Mouse (Mus musculus): Measurements from ENCODE around the gene Fem1b. TPM values are rescaled to one million over a fixed set of nuclear protein-coding genes. Genes with fewer than 3 reads are reported as not detected.
A peak's percentile ranks its signal among the peaks of the same experiment; 100 is the strongest.

Fem1b gene
- polyA plus RNA-seq, 1 experiment from 2014 or later, result 19.8 TPM

DNA sequence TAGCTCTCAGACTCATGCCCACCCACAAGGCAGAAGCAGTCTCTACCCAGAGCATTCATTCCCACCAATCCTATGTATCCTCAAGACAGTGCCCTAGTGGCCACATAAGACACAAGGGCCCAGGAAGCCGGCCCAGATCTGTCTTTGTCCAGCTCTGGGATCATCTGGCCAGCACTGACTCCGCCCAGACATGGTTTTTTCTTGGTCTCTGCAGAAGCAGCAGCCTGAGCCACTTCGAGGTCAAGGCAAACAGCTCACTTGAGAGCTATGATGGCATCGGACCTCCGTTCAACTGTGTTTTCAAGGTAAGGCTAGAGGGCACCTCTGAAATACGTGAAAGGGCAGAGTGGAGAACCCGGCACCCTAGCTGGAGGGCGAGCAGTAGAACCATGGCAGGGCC is 39.0 kb downstream of the Fem1b start:
- peaks cover 7% of the 10 kb centered on the region; the same call in 1 of the 2 replicates for H3K4me1 ChIP-seq (replicated peaks; ENCODE audit: control insufficient read depth, insufficient read depth, low read length)
- 0 out of 2 replicates have a peak, but pooled peaks have one; percentile 27 for ATAC-seq (ENCODE audit: low read depth)
- WGBS, result 55% methylated on average over 8 of the region's 8 CpGs
- H3K27ac ChIP-seq (ENCODE audit: low read length), result no peak overlapping the region
- H3K27me3 ChIP-seq (ENCODE audit: control insufficient read depth, insufficient read depth, low read depth, low read length), result no peaks in the 10 kb centered on the region
- no peaks in the 10 kb centered on the region for H3K9me3 ChIP-seq (ENCODE audit: control insufficient read depth, low read length)
- H3K9ac ChIP-seq (ENCODE audit: low read length), result no peak overlapping the region
- H3K36me3 ChIP-seq (ENCODE audit: control insufficient read depth, insufficient read depth, low read length), result no peaks in the 10 kb centered on the region
- H3K4me3 ChIP-seq (ENCODE audit: low read length), result no peak overlapping the region
- H3K4me2 ChIP-seq (ENCODE audit: low read depth, low read length), result no peak overlapping the region

DNA sequence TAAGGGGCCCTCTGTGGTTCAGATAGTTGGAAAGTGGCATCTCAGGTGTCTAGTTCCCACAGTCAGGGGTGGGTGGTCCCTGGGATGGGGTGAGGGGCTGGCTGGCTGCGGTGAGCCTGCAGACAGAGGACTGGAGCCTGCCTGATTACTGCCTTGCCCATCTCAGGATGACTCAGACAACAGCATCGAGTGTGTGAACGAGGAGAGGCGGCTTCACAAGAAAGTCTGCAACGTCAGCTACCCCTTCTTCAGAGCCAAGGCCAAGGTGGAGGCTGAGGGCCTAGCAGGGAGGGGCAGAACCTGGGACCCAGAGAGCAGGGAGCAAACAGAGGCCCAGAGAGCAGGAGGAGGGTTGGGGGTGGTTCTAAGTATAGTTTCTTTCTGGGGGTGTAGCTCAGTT is 43.4 kb downstream of the Fem1b start:
- no peak for ATAC-seq (ENCODE audit: low read depth)
- Histone ChIP-seq H3K4me3 (ENCODE audit: low read length) (no peak overlapping the region), H3K4me2 (ENCODE audit: low read depth, low read length) (no peak overlapping the region), H3K9me3 (ENCODE audit: control insufficient read depth, low read length) (no peaks in the 10 kb centered on the region), H3K27me3 (ENCODE audit: control insufficient read depth, insufficient read depth, low read depth, low read length) (no peaks in the 10 kb centered on the region), H3K9ac (ENCODE audit: low read length) (no peak overlapping the region), H3K4me1 (replicated peaks; ENCODE audit: control insufficient read depth, insufficient read depth, low read length) (peaks cover 4% of the 10 kb centered on the region; the same call in 1 of the 2 replicates), H3K36me3 (ENCODE audit: control insufficient read depth, insufficient read depth, low read length) (no peaks in the 10 kb centered on the region), H3K27ac (ENCODE audit: low read length) (no peak overlapping the region)
- 66% methylated on average over 5 of the region's 5 CpGs for WGBS

DNA sequence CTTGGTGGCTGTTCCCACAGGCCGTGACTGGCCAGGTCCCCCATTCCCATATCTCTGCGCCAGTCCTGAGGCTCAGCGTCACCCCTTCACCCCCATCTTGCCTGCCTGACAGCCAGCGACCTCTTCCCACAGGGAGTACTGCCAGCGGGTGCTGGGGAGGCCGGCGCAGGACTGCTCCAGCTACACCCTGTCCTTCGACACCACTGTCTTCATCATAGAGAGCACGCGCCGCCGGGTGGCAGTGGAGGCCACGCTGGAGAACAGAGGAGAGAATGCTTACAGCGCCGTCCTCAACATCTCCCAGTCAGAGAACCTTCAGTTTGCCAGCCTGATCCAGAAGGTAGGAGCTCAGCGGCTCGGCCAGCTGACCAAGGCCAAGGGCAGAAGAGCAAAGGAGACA is 44.3 kb downstream of the Fem1b start:
- WGBS, result 41% methylated on average over 17 of the region's 17 CpGs

DNA sequence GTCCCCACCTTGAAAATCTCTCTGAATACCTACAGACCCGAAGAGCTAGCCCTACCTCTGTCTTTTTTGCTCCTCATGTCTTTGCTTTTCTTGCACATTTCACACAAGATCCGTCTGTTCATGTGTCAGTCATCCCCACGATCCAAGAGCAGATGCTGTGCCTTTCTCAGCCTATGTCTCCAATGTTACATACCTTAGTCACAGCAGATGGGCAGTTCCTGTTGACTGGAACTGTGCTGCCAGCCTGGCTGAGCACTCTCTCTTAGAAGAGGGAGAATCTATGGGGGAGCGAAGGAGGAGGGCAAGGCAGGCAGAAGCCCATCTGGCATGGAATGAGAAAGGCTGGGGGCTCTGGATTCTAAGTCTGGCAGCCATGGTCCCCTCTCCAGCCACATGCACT is 46.4 kb downstream of the Fem1b start:
- no peaks in the 10 kb centered on the region for H3K27me3 ChIP-seq (ENCODE audit: control insufficient read depth, insufficient read depth, low read depth, low read length)
- no peaks in the 10 kb centered on the region for H3K36me3 ChIP-seq (ENCODE audit: control insufficient read depth, insufficient read depth, low read length)
- no peak overlapping the region for H3K4me2 ChIP-seq (ENCODE audit: low read depth, low read length)
- H3K4me3 ChIP-seq (ENCODE audit: low read length), result no peak overlapping the region
- no peaks in the 10 kb centered on the region for H3K4me1 ChIP-seq (replicated peaks; ENCODE audit: control insufficient read depth, insufficient read depth, low read length)
- no peaks in the 10 kb centered on the region for H3K9me3 ChIP-seq (ENCODE audit: control insufficient read depth, low read length)
- H3K27ac ChIP-seq (ENCODE audit: low read length), result no peak overlapping the region
- no peak for ATAC-seq (ENCODE audit: low read depth)
- H3K9ac ChIP-seq (ENCODE audit: low read length), result no peak overlapping the region
- 61% methylated on average over 4 of the region's 4 CpGs for WGBS

More for the DNA sequence above, 44.3 kb downstream of the Fem1b start:
- Histone ChIP-seq H3K27ac (ENCODE audit: low read length) (no peak overlapping the region), H3K36me3 (ENCODE audit: control insufficient read depth, insufficient read depth, low read length) (no peaks in the 10 kb centered on the region), H3K27me3 (ENCODE audit: control insufficient read depth, insufficient read depth, low read depth, low read length) (no peaks in the 10 kb centered on the region), H3K4me1 (replicated peaks; ENCODE audit: control insufficient read depth, insufficient read depth, low read length) (peaks cover under 1% of the 10 kb centered on the region; the same call in 1 of the 2 replicates), H3K4me3 (ENCODE audit: low read length) (no peak overlapping the region), H3K4me2 (ENCODE audit: low read depth, low read length) (no peak overlapping the region), H3K9me3 (ENCODE audit: control insufficient read depth, low read length) (no peaks in the 10 kb centered on the region), H3K9ac (ENCODE audit: low read length) (no peak overlapping the region)
- peak; percentile 74; the same call in 1 of the 2 replicates for ATAC-seq (ENCODE audit: low read depth)

DNA sequence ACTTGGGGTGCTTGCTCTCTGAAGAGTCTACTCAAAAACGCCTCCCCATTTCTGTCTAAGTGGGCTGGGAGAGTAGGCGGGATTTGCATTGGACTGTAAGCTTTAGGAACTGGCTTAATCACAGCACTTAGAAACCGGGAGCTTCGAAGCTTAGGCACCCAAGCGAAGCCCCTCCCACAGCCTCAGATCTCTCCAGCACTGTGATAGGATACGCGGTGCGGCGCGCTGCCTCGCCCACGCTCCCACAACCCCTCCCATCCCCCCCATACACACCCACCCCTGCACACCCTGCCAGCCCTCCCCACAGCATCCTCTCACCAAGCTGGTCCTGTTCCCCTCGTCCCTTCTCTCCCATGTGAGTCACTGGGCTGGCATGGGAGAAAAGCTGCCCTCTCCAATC is 48.3 kb downstream of the Fem1b start:
- Histone ChIP-seq H3K9ac (ENCODE audit: low read length) (no peak overlapping the region), H3K36me3 (ENCODE audit: control insufficient read depth, insufficient read depth, low read length) (no peaks in the 10 kb centered on the region), H3K27me3 (ENCODE audit: control insufficient read depth, insufficient read depth, low read depth, low read length) (no peaks in the 10 kb centered on the region), H3K27ac (ENCODE audit: low read length) (no peak overlapping the region), H3K4me3 (ENCODE audit: low read length) (peak overlapping the region; percentile 3; the same call in 1 of the 2 replicates), H3K4me1 (replicated peaks; ENCODE audit: control insufficient read depth, insufficient read depth, low read length) (no peaks in the 10 kb centered on the region), H3K4me2 (ENCODE audit: low read depth, low read length) (peak overlapping the region; percentile 40), H3K9me3 (ENCODE audit: control insufficient read depth, low read length) (no peaks in the 10 kb centered on the region)
- 20% methylated on average over 13 of the region's 13 CpGs for WGBS
- peak; percentile 59 for ATAC-seq (ENCODE audit: low read depth)

DNA sequence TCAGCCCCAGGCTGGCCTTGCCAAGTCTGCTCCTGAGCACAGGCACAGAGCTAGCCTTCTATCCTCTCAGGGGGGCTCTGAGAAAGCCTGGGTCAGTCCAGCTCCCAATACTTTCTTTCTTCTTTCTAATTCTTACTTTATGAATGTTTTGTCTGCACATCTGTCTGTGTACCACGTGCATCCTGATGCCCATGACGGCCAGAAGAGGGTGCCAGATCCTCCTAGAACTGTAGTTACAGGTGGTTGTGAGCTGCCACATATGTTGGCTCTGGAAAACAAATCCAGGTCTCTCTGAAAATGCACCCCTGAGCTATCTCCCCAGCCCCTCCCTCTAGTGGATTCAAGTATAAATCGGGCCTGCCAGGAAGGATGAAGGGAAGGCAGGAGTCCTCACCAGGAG is 52.1 kb downstream of the Fem1b start:
- WGBS, result 55% methylated on average over 3 of the region's 3 CpGs
- Histone ChIP-seq H3K4me1 (replicated peaks; ENCODE audit: control insufficient read depth, insufficient read depth, low read length) (no peaks in the 10 kb centered on the region), H3K27ac (ENCODE audit: low read length) (no peak overlapping the region), H3K4me3 (ENCODE audit: low read length) (no peak overlapping the region), H3K4me2 (ENCODE audit: low read depth, low read length) (no peak overlapping the region), H3K9me3 (ENCODE audit: control insufficient read depth, low read length) (no peaks in the 10 kb centered on the region), H3K27me3 (ENCODE audit: control insufficient read depth, insufficient read depth, low read depth, low read length) (no peaks in the 10 kb centered on the region), H3K9ac (ENCODE audit: low read length) (no peak overlapping the region), H3K36me3 (ENCODE audit: control insufficient read depth, insufficient read depth, low read length) (no peaks in the 10 kb centered on the region)
- no peak for ATAC-seq (ENCODE audit: low read depth)

DNA sequence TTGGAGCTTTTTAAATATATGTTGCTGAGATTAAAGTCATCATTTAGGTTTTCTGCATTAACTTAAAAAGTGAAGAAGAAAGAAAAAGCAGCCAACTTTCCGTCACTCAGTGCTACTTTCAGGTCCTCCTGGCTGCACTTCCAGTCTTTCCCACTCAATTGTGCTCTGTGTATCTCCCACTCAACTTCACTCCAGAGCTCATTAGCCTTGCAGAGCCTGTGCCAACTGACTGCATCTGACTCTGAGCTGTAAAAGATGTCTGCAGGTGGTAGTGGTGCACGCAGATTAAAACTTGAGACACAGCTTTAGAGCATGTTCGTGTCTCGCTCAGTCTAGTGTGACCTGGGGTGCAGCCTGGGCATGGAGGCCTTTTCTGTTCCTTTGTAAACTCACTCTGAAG is 53.4 kb downstream of the Fem1b start:
- Histone ChIP-seq H3K4me3 (ENCODE audit: low read length) (no peak overlapping the region), H3K4me2 (ENCODE audit: low read depth, low read length) (no peak overlapping the region), H3K36me3 (ENCODE audit: control insufficient read depth, insufficient read depth, low read length) (no peaks in the 10 kb centered on the region), H3K27me3 (ENCODE audit: control insufficient read depth, insufficient read depth, low read depth, low read length) (no peaks in the 10 kb centered on the region), H3K9ac (ENCODE audit: low read length) (no peak overlapping the region), H3K27ac (ENCODE audit: low read length) (no peak overlapping the region), H3K9me3 (ENCODE audit: control insufficient read depth, low read length) (no peaks in the 10 kb centered on the region), H3K4me1 (replicated peaks; ENCODE audit: control insufficient read depth, insufficient read depth, low read length) (no peaks in the 10 kb centered on the region)
- ATAC-seq (ENCODE audit: low read depth), result no peak
- 83% methylated on average over 4 of the region's 4 CpGs for WGBS

DNA sequence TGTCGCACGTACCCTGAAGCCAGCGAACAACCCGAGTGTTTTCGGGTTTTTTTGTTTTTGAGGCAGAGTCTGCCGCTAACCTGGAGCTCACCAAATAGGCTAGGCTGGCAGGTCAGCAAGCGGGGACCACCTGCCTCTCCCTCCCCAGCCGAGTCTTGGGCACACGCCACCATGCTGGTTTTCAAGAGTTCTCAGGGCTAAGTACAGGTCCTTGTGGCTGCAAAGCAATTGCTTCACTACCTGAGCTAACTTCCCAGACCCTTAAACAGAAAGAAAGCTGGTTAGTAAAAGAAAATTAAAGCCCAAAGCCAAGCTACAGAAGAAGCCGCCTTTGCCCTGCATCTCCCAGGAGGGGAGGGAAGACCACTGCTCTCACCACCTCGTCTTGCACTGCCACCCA is 61.4 kb downstream of the Fem1b start:
- H3K27me3 ChIP-seq (ENCODE audit: control insufficient read depth, insufficient read depth, low read depth, low read length), result no peaks in the 10 kb centered on the region
- no peak for ATAC-seq (ENCODE audit: low read depth)
- WGBS, result 70% methylated on average over 11 of the region's 11 CpGs
- peaks cover 17% of the 10 kb centered on the region for H3K4me1 ChIP-seq (replicated peaks; ENCODE audit: control insufficient read depth, insufficient read depth, low read length)
- H3K9ac ChIP-seq (ENCODE audit: low read length), result no peak overlapping the region
- H3K27ac ChIP-seq (ENCODE audit: low read length), result peak overlapping the region; percentile 62
- H3K4me2 ChIP-seq (ENCODE audit: low read depth, low read length), result no peak overlapping the region
- no peak overlapping the region for H3K4me3 ChIP-seq (ENCODE audit: low read length)
- no peaks in the 10 kb centered on the region for H3K36me3 ChIP-seq (ENCODE audit: control insufficient read depth, insufficient read depth, low read length)
- H3K9me3 ChIP-seq (ENCODE audit: control insufficient read depth, low read length), result no peaks in the 10 kb centered on the region

DNA sequence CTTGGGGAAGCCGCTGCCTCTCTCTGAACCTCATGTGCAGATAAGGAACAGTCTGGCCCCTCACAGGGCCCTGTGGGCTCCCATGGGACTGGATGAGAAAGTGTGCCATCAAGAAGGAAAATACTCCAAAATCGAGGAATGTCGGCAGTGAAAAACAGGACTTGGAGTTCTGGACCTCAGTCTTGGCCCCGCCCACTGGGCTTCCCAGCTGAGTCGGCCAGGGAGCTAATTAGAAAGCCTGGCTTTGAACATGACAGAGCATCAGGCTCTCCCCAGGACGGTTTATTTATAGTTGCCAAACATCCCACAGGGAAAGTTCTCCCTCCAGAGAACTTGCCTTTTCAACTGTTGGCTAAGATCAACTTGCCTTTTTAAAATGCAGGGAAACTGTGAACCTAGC is 62.1 kb downstream of the Fem1b start:
- WGBS, result 43% methylated on average over 6 of the region's 6 CpGs
- Histone ChIP-seq H3K4me1 (replicated peaks; ENCODE audit: control insufficient read depth, insufficient read depth, low read length) (peaks cover 20% of the 10 kb centered on the region), H3K4me2 (ENCODE audit: low read depth, low read length) (no peak overlapping the region), H3K9ac (ENCODE audit: low read length) (no peak overlapping the region), H3K36me3 (ENCODE audit: control insufficient read depth, insufficient read depth, low read length) (no peaks in the 10 kb centered on the region), H3K9me3 (ENCODE audit: control insufficient read depth, low read length) (no peaks in the 10 kb centered on the region), H3K4me3 (ENCODE audit: low read length) (no peak overlapping the region), H3K27ac (ENCODE audit: low read length) (peak overlapping the region; percentile 51; the same call in 1 of the 2 replicates), H3K27me3 (ENCODE audit: control insufficient read depth, insufficient read depth, low read depth, low read length) (no peaks in the 10 kb centered on the region)
- ATAC-seq (ENCODE audit: low read depth), result no peak

DNA sequence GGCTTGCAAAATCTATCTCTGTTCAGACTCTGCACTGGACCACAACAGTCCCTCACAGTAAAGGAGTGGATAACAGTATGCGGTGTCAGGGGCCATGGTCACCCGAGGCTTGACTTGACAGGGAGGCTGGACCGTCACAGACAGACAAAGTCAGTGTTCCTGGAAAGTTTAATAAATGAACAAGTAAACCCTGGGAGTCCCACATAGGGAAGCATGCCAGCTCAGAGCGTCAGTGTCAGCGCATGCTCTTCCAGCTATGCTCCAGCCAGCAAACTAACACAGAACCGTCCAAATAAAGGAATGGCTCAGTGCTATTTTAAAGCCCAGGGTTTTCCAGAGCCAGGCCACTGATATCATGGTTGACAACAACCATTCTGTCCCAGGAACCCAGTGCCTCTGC is 65.1 kb downstream of the Fem1b start:
- no peak overlapping the region for H3K27ac ChIP-seq (ENCODE audit: low read length)
- 52% methylated on average over 6 of the region's 6 CpGs for WGBS

More for the DNA sequence above, 65.1 kb downstream of the Fem1b start:
- Histone ChIP-seq H3K36me3 (ENCODE audit: control insufficient read depth, insufficient read depth, low read length) (no peaks in the 10 kb centered on the region), H3K4me1 (replicated peaks; ENCODE audit: control insufficient read depth, insufficient read depth, low read length) (peaks cover 20% of the 10 kb centered on the region), H3K27me3 (ENCODE audit: control insufficient read depth, insufficient read depth, low read depth, low read length) (no peaks in the 10 kb centered on the region), H3K9me3 (ENCODE audit: control insufficient read depth, low read length) (no peaks in the 10 kb centered on the region), H3K4me2 (ENCODE audit: low read depth, low read length) (no peak overlapping the region), H3K4me3 (ENCODE audit: low read length) (no peak overlapping the region), H3K9ac (ENCODE audit: low read length) (no peak overlapping the region)
- no peak for ATAC-seq (ENCODE audit: low read depth)
